In genomic region chr13:90820453-90820852, GRCm38 (mm10) we compare ENCODE assay signal across 18 mouse cellular contexts.
"Had no signal": no experiment of that assay in that cellular context is flagged by ENCODE, and none has a peak within 500 bp of the region (broad histone marks: within the 10 kb centered on the region; RNA-seq: fewer than 3 reads in every experiment).

No protein-coding gene starts in this region.

- H3K9me3 ChIP-seq: kidney, embryonic 15.5 days; liver, embryonic 13.5 days; megakaryocyte, embryonic 14.5 days; midbrain, embryonic 10.5 days; neural tube, embryonic 12.5 days; neural tube, embryonic 15.5 days had no signal

- H3K9ac ChIP-seq: kidney, embryonic 15.5 days; liver, embryonic 13.5 days; neural tube, embryonic 12.5 days; neural tube, embryonic 15.5 days had no signal

- H3K4me1 ChIP-seq: liver, embryonic 13.5 days; neural tube, embryonic 12.5 days; neural tube, embryonic 15.5 days had no signal

- H3K36me3 ChIP-seq: kidney, embryonic 15.5 days; liver, embryonic 13.5 days; midbrain, embryonic 10.5 days; neural tube, embryonic 12.5 days; neural tube, embryonic 15.5 days had no signal

- H3K4me3 ChIP-seq: kidney, embryonic 15.5 days; liver, embryonic 13.5 days; midbrain, embryonic 10.5 days; neural tube, embryonic 12.5 days; neural tube, embryonic 15.5 days had no signal

- H3K4me2 ChIP-seq: kidney, embryonic 15.5 days; liver, embryonic 13.5 days; neural tube, embryonic 12.5 days; neural tube, embryonic 15.5 days had no signal

- DNase-seq: kidney, adult 11 months; kidney, adult 8-10 months; kidney, postnatal 10 days; kidney, postnatal 36 days; left cerebral cortex, postnatal 4 days; liver, embryonic 13.5 days; lung, adult 2 months; lung, postnatal 10 days; lung, postnatal 36 days; retina, postnatal 1 day; right cerebral cortex, postnatal 25 days; spleen, adult 18-20 months; thymus, postnatal 25 days had no signal

- H3K27me3 ChIP-seq: kidney, embryonic 15.5 days; liver, embryonic 13.5 days; megakaryocyte, embryonic 14.5 days; neural tube, embryonic 12.5 days; neural tube, embryonic 15.5 days had no signal

- H3K27ac ChIP-seq: kidney, embryonic 15.5 days; liver, embryonic 13.5 days; midbrain, embryonic 10.5 days; neural tube, embryonic 12.5 days; neural tube, embryonic 15.5 days had no signal
